Mouse (Mus musculus) stomach, embryonic 15.5 days (tissue): Measurements from ENCODE around the gene Scnn1b. TPM values are rescaled to one million over a fixed set of nuclear protein-coding genes. Genes with fewer than 3 reads are reported as not detected.
A peak's percentile ranks its signal among the peaks of the same experiment; 100 is the strongest.

Experiments
- ATAC-seq: fragments of 200-750 bp; cut with Nextera tagmentation; 2 replicates; pipeline ENCODE4 v1.8.0; 2017; ENCODE audit warnings: low read depth, moderate number of reproducible peaks, moderate TSS enrichment; ENCODE audit not compliant: insufficient read depth, low FRiP score
- H3K27ac ChIP-seq: fragments of 300-500 bp; sonication (generic); 2 replicates; pipeline ENCODE4 v1.5.1; 2015; ENCODE audit warnings: mild to moderate bottlenecking, inconsistent platforms
- H3K27me3 ChIP-seq: fragments of 300-500 bp; sonication (generic); replicated peaks from 2 replicates; pipeline ENCODE4 v1.6.1; 2015; ENCODE audit warnings: inconsistent platforms
- H3K36me3 ChIP-seq: fragments of 300-500 bp; sonication (generic); 2 replicates; pipeline ENCODE4 v1.6.1; 2015; ENCODE audit warnings: inconsistent platforms
- H3K4me1 ChIP-seq: fragments of 300-500 bp; sonication (generic); 2 replicates; pipeline ENCODE4 v1.6.1; 2015; ENCODE audit warnings: inconsistent platforms
- H3K4me2 ChIP-seq: fragments of 300-500 bp; sonication (generic); 2 replicates; pipeline ENCODE4 v1.6.1; 2015; ENCODE audit warnings: mild to moderate bottlenecking, inconsistent platforms
- H3K4me3 ChIP-seq: fragments of 300-500 bp; sonication (generic); replicated peaks from 2 replicates; pipeline ENCODE4 v1.5.1; 2015; ENCODE audit warnings: inconsistent platforms
- H3K9ac ChIP-seq: fragments of 300-500 bp; sonication (generic); 2 replicates; pipeline ENCODE4 v1.6.1; 2015; ENCODE audit warnings: inconsistent platforms
- H3K9me3 ChIP-seq: fragments of 300-500 bp; sonication (generic); 2 replicates; pipeline ENCODE4 v1.6.1; 2016; ENCODE audit warnings: inconsistent platforms
- WGBS: fragments of 180-500 bp; shearing (Covaris S2); methylation state at CpG from one replicate; pipeline ENCODE4 v1.1.7; 2015; 5-methylcytosine and 5-hydroxymethylcytosine counted together
- polyA plus RNA-seq: library from polyadenylated mRNA; unstranded; fragments of >200 nt; fragmentation: Nextera tagmentation; extraction: Ambion mirVana; gene quantifications from 2 replicates; pipeline ENCODE4 v1.2.1, GENCODE M21; 2015

Scnn1b gene
- polyA plus RNA-seq, 1 experiment from 2014 or later, result 0.55 TPM

GRCm38 (mm10) chr7:121873998-121874397 lies 9.2 kb downstream of the Scnn1b start:
- no peak overlapping the region for H3K27ac ChIP-seq
- no peak for ATAC-seq

GRCm38 (mm10) chr7:121874784-121875183 lies 9.9 kb downstream of the Scnn1b start:
- no peak overlapping the region for H3K27ac ChIP-seq

More at GRCm38 (mm10) chr7:121873998-121874397, 9.2 kb downstream of the Scnn1b start:
- no peak overlapping the region for H3K9ac ChIP-seq
- no peaks in the 10 kb centered on the region for H3K27me3 ChIP-seq
- no peaks in the 10 kb centered on the region for H3K36me3 ChIP-seq
- 35% methylated on average over 3 of the region's 3 CpGs for WGBS
- H3K4me1 ChIP-seq, result 0 out of 2 replicates have a peak, but pooled peaks cover 6% of the 10 kb centered on the region
- no peak overlapping the region for H3K4me2 ChIP-seq
- H3K4me3 ChIP-seq, result no peak overlapping the region
- no peaks in the 10 kb centered on the region for H3K9me3 ChIP-seq

DNA sequence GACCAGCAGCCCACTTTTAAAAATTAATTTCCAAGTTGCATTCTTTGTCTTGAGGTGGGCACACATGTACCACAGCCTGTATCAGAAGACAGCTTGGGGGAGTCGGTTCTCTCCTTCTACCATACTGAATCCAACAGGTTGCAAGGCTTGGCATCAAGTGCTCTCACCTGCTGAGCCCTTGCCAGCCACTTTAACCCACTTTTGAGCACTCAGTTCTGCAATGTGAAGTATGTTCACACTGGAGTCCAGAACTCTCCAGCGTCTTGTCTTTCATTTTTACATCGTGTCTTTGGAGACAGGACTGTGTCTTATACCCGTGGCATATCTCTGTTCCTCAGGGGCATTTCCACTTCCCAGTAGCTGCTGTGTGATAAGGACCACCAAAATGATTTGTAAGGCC lies 15.4 kb downstream of the Scnn1b start:
- Histone ChIP-seq H3K36me3 (no peaks in the 10 kb centered on the region), H3K9ac (no peak overlapping the region), H3K27me3 (no peaks in the 10 kb centered on the region), H3K9me3 (no peaks in the 10 kb centered on the region), H3K4me1 (no peaks in the 10 kb centered on the region), H3K27ac (no peak overlapping the region), H3K4me2 (no peak overlapping the region), H3K4me3 (no peak overlapping the region)
- no peak for ATAC-seq
- 73% methylated on average over 4 of the region's 4 CpGs for WGBS

More at GRCm38 (mm10) chr7:121874784-121875183, 9.9 kb downstream of the Scnn1b start:
- Histone ChIP-seq H3K4me3 (no peak overlapping the region), H3K9me3 (no peaks in the 10 kb centered on the region), H3K4me1 (0 out of 2 replicates have a peak, but pooled peaks cover 6% of the 10 kb centered on the region), H3K4me2 (no peak overlapping the region), H3K9ac (no peak overlapping the region), H3K27me3 (no peaks in the 10 kb centered on the region), H3K36me3 (no peaks in the 10 kb centered on the region)
- ATAC-seq, result no peak
- 83% methylated on average over 7 of the region's 7 CpGs for WGBS

DNA sequence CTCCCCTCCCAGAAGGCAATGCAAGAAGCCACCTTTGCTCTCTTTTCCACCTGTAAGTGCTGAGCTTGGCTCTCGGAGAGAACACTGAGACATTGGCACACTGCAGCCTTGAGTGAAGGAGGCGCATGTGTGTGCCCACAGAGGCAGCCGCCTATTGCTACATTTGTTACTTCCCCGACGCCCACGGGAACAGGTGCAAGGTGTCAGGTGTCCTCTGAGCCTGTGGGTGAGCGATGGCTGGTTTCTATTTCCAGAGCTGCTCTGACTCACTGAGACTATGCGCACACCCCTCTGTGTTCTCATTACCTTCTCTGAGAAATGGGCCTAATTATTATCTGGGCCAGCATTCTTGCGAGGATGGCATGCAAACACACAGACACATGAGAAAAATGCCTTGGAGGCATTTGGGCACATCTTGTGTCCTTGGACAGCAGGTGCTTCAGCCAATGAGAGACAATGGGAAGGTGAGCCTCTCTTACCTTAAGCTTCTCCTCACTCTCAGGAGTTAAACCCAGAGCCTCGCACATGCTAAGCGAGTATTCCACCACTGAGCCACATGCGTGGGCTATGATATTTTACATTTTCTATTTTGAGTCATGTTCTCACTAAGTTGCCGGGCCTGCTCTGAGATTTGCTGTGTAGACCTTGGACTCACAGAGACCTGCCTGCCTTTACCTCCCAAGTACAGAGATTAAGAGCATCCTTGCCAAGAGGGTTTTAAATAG lies 26.0 kb downstream of the Scnn1b start:
- no peak overlapping the region for H3K4me2 ChIP-seq
- no peaks in the 10 kb centered on the region for H3K9me3 ChIP-seq
- H3K27me3 ChIP-seq, result no peaks in the 10 kb centered on the region
- no peaks in the 10 kb centered on the region for H3K4me1 ChIP-seq
- no peak overlapping the region for H3K9ac ChIP-seq
- no peak overlapping the region for H3K4me3 ChIP-seq
- 83% methylated on average over 13 of the region's 13 CpGs for WGBS
- ATAC-seq, result no peak
- H3K36me3 ChIP-seq, result no peaks in the 10 kb centered on the region
- H3K27ac ChIP-seq, result no peak overlapping the region

GRCm38 (mm10) chr7:121896689-121897088 lies 31.9 kb downstream of the Scnn1b start:
- no peak overlapping the region for H3K4me3 ChIP-seq
- no peak for ATAC-seq
- H3K36me3 ChIP-seq, result no peaks in the 10 kb centered on the region
- H3K9me3 ChIP-seq, result no peaks in the 10 kb centered on the region
- WGBS, result 46% methylated on average over 6 of the region's 6 CpGs
- H3K4me1 ChIP-seq, result no peaks in the 10 kb centered on the region
- no peak overlapping the region for H3K4me2 ChIP-seq
- H3K27ac ChIP-seq, result no peak overlapping the region
- H3K9ac ChIP-seq, result no peak overlapping the region
- 0 out of 2 replicates have a peak, but pooled peaks cover 5% of the 10 kb centered on the region for H3K27me3 ChIP-seq

- Histone ChIP-seq H3K4me3 (no peak overlapping the region), H3K36me3 (no peaks in the 10 kb centered on the region), H3K27me3 (0 out of 2 replicates have a peak, but pooled peaks cover 7% of the 10 kb centered on the region), H3K27ac (no peak overlapping the region), H3K9me3 (no peaks in the 10 kb centered on the region), H3K4me2 (peak overlapping the region; percentile 19; the same call in 1 of the 2 replicates), H3K4me1 (no peaks in the 10 kb centered on the region), H3K9ac (no peak overlapping the region)
- 9% methylated on average over 14 of the region's 14 CpGs for WGBS
- ATAC-seq, result no peak
These were observed 34.5 kb downstream of the Scnn1b start for GRCm38 (mm10) chr7:121899311-121899710.

DNA sequence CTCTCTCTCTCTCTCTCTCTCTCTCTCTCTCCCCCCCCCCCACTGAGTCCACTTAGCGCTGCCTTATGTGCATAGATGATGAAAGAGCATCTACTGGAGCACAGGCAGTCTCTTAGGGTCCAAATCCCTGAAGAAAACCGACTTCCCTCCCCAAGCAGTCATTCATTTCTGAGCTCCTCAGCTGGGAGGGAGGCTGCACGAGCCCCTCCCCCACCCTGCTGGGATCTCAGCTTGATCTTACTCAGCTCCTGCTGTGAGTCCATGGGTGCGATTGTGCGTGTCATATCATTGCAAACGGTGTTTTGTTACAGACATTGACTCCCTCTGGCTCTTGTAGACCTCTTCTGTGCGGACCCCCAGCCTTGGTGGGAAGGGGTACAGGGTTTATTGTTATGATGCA lies 35.1 kb downstream of the Scnn1b start:
- Histone ChIP-seq H3K9me3 (no peaks in the 10 kb centered on the region), H3K4me1 (no peaks in the 10 kb centered on the region), H3K27me3 (0 out of 2 replicates have a peak, but pooled peaks cover 7% of the 10 kb centered on the region), H3K4me2 (no peak overlapping the region), H3K9ac (no peak overlapping the region), H3K36me3 (no peaks in the 10 kb centered on the region), H3K27ac (no peak overlapping the region), H3K4me3 (no peak overlapping the region)
- ATAC-seq, result no peak
- WGBS, result 18% methylated on average over 7 of the region's 7 CpGs

GRCm38 (mm10) chr7:121902757-121903411 lies 38.0 kb downstream of the Scnn1b start:
- no peaks in the 10 kb centered on the region for H3K9me3 ChIP-seq
- WGBS, result 48% methylated on average over 8 of the region's 8 CpGs
- no peaks in the 10 kb centered on the region for H3K36me3 ChIP-seq
- H3K9ac ChIP-seq, result no peak overlapping the region
- H3K27me3 ChIP-seq, result 0 out of 2 replicates have a peak, but pooled peaks cover 7% of the 10 kb centered on the region
- H3K4me2 ChIP-seq, result no peak overlapping the region
- no peaks in the 10 kb centered on the region; the same call in 1 of the 2 replicates for H3K4me1 ChIP-seq
- H3K27ac ChIP-seq, result no peak overlapping the region
- ATAC-seq, result peak; percentile 53
- no peak overlapping the region for H3K4me3 ChIP-seq

GRCm38 (mm10) chr7:121906879-121907278 lies 42.0 kb downstream of the Scnn1b start:
- Histone ChIP-seq H3K36me3 (no peaks in the 10 kb centered on the region), H3K4me2 (no peak overlapping the region), H3K4me3 (no peak overlapping the region), H3K27ac (no peak overlapping the region), H3K27me3 (0 out of 2 replicates have a peak, but pooled peaks cover 1% of the 10 kb centered on the region), H3K9ac (no peak overlapping the region), H3K4me1 (no peaks in the 10 kb centered on the region; the same call in 1 of the 2 replicates), H3K9me3 (no peaks in the 10 kb centered on the region)
- no peak for ATAC-seq
- 57% methylated on average over 4 of the region's 4 CpGs for WGBS

DNA sequence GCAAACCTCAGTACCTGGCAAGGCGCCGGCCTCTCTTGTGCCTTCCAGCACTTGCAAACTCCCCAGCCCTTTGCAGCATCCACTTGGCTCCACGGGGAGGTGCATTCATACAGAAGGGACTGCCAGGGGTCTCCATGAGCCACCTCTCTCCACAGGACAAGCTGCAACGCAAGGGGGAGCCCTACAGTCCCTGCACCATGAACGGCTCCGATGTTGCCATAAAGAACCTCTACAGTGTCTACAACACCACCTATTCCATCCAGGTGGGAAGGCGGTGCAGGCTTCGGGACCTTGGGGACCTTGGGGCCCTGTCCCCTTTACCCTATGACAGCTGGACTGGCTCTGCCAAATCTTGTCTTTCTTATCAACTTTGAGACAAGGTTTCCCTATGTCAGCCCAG lies 47.4 kb downstream of the Scnn1b start:
- no peaks in the 10 kb centered on the region; the same call in 1 of the 2 replicates for H3K4me1 ChIP-seq
- H3K27ac ChIP-seq, result no peak overlapping the region
- WGBS, result 72% methylated on average over 8 of the region's 8 CpGs
- no peaks in the 10 kb centered on the region for H3K9me3 ChIP-seq
- H3K36me3 ChIP-seq, result no peaks in the 10 kb centered on the region
- no peak overlapping the region for H3K4me2 ChIP-seq
- ATAC-seq, result no peak
- H3K4me3 ChIP-seq, result no peak overlapping the region
- no peak overlapping the region for H3K9ac ChIP-seq
- no peaks in the 10 kb centered on the region for H3K27me3 ChIP-seq

- H3K4me3 ChIP-seq, result no peak overlapping the region
- H3K9ac ChIP-seq, result no peak overlapping the region
- peak; percentile 41; the same call in 1 of the 2 replicates for ATAC-seq
- no peaks in the 10 kb centered on the region; the same call in 1 of the 2 replicates for H3K4me1 ChIP-seq
- H3K27me3 ChIP-seq, result no peaks in the 10 kb centered on the region
- H3K27ac ChIP-seq, result no peak overlapping the region
- H3K4me2 ChIP-seq, result no peak overlapping the region
- H3K36me3 ChIP-seq, result no peaks in the 10 kb centered on the region
- WGBS, result 54% methylated on average over 6 of the region's 6 CpGs
- no peaks in the 10 kb centered on the region for H3K9me3 ChIP-seq
These were observed 49.1 kb downstream of the Scnn1b start for GRCm38 (mm10) chr7:121913944-121914343.

GRCm38 (mm10) chr7:121924361-121924760 lies 59.5 kb downstream of the Scnn1b start:
- H3K27me3 ChIP-seq, result no peaks in the 10 kb centered on the region
- WGBS, result 92% methylated on average over 7 of the region's 7 CpGs
- H3K4me3 ChIP-seq, result no peak overlapping the region
- H3K36me3 ChIP-seq, result 0 out of 2 replicates have a peak, but pooled peaks cover 7% of the 10 kb centered on the region
- no peak overlapping the region for H3K4me2 ChIP-seq
- no peak overlapping the region for H3K9ac ChIP-seq
- ATAC-seq, result no peak
- no peak overlapping the region for H3K27ac ChIP-seq
- H3K9me3 ChIP-seq, result no peaks in the 10 kb centered on the region
- H3K4me1 ChIP-seq, result no peaks in the 10 kb centered on the region
